Mouse (Mus musculus): ENCODE measurements around the gene Prr5l.

GRCm38 (mm10) chr2:101792130-101792529, 90.7 kb downstream of the Prr5l start:
- TF ChIP-seq CTCF (IDR thresholded peaks at IDR 0.05; ENCODE audit: control insufficient read depth, insufficient read depth, insufficient read length) = no peak
- TF ChIP-seq USF1 (IDR thresholded peaks at IDR 0.05; ENCODE audit: low read depth) = no peak
- no peak for TF ChIP-seq MAX (IDR thresholded peaks at IDR 0.05)
- TF ChIP-seq MYOD1 (IDR thresholded peaks at IDR 0.05; ENCODE audit: control insufficient read depth, insufficient read length, low read depth) = no peak
- TF ChIP-seq MYOG (IDR thresholded peaks at IDR 0.05; ENCODE audit: control insufficient read depth, extremely low read depth, insufficient read length) = no peak
